Mouse (Mus musculus): ENCODE data around the gene Hadh.

The Hadh gene

DNA sequence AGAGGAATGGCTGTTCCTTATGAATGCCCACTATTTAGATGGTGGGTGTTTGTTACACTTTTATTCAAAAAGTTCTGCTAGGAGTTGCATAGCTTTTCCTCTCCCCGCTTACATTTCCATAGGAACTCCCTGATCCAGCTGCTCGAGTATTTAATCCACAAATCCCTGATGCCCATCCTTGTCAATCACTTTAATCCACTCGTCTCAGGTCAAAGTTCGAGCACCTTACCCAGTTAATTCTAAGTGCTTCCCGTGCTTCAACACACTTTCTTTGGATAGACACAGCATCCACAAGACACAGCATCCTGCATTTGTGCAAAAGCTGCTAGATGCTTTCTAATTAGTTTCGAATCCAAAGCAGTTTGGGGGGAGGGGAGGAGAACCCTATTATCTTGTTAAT, 1.5 kb downstream of the Hadh start:
- no peak for DNase-seq

DNA sequence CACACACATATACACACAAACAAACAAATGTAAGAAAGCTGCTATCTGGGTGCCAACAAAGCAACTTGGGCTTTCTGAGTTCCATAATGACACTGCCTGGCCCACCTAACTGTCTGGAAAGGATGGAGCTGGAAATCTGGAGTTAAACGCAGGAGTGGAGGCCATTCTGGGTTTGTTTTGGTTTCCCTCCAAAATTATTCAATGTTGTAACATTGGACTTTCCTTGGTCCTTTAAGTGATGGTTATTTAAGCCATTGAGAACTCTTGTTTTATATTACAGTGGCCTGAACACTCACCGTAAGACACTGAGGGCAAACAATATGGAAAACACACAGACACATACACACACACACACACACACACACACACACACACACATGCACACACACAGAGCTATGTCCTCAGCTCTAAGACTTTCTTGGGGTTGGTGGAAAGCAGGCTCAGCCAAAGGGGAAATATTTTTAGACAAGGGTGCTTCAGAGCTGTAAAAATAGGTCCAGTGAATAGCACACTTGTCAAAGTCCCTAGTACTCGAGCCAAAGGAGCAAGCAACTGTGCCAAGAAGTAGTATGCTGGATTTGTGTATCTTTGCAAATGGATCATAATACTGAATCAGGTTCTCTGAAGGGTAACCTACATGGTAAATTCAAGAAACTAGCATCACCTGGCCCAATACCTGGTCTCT, 5.4 kb downstream of the Hadh start:
- no peak for DNase-seq

DNA sequence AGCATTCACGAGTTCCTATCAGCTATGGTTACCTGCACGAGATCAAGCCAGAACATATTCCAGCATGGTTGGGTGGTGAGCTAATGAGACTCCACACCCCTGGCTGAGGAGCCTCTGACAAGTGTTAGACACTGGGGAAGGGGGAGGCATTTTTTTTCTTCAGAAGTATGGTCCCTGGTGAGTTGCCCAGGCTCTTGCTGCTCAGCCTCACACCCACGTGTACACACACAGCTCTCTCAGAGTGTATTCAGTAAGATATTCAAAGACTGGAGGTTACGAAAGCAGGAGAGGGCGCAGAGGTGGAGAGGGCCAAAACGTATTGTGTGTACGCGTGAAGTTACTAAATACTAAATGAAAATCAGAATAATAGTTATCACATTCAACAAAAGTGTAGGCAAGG, 6.4 kb downstream of the Hadh start:
- DNase-seq, result no peak

DNA sequence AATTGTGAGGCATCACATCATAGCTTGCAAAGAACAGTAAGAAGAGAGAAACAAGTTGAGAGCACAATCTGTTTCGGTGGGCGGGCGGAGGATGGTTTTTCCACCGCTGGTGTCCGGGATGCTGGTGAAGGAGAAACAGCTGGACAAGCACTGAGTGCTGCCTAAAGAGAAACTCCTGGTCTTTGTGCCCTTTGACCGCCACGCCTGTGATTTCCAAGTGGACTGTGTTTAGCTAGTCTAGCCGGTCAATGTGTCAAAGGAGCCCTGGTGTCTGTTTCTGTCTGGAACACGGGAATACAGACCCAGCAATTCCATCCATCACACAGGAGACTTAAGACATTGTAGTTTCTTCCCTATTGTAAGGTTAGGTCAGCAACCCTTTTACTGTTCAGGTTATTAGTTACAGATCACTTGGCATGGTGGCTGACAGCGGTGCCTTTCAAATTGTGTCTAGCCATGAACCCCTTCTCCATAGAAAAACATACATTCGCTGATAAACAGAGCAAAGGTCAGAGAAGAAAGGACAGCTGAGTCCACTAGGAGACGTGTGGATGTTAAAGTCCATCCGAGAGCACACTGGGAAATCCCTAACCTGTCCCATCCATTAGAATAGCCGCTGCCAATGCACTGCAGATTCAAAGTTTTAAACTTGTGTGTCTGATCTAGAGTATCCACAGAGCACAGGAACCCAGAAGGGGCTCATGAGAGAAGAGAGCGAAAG, 8.0 kb downstream of the Hadh start:
- no peak for DNase-seq

DNA sequence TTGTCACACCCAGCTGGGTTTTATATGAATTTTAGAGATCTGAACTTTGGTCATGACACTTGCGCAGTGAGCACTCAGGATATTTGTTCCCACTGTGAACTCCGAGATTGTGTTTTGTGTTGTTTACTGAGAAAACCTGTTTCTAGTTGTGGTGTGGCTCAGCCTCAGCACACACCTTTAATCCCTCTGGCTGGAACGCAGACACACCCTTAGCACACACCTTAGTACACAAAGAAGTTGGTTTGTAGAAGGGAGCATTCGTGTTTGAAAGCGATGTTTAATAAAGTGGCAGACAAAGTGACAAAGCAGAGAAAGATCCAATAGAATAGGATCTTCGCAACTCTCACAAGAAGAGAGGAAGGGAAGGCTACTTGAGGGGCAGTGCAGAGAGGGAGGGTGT, 11.5 kb downstream of the Hadh start:
- DNase-seq, result no peak

DNA sequence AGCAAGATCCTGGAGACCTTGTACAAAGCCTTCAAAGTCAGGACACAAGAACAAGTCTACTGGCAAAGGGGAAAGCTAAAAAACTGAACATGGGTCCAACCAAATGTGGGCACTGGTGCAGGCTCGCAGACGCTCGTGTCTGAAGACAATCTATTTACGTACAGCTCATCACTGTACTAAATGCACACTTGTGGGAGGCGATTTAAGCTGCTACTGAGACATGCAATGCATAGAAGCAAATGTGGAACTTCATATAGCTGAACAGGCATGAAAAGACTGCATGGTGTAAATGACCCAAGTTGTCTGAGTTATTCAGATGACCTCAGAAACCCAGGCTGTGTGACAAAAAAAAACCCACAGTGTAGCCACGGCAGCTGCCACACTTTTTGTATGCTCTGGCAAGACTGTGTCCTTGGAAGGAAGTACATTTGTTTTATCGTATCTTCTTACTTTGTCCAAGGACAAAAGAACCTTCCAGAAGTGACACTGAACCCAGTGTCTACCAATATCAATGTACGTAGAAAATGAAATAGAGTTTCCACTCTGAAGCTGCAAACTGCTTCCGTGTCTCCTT, 12.4 kb downstream of the Hadh start:
- no peak for DNase-seq

DNA sequence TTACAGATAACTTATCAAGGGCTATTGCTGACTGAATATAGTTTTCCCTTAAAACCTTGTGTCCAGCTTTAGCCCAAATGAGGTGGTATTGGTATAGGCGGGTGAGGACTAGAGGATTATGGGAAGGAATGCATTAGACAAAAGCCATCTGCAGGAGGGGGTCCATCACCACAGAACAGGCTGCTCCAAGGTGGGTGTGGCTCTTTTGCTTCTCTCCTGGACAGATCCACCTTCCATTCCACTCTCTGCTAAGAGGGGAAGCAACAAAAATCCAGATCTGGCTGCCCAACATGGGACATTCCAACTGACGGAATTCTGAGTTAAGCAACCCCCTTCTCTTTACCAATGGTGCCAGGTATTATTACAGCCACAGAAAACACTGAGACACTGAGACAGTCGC, 13.0 kb downstream of the Hadh start:
- DNase-seq, result no peak

GRCm38 (mm10) chr3:131255399-131255981, 16.4 kb downstream of the Hadh start:
- no peak for DNase-seq

DNA sequence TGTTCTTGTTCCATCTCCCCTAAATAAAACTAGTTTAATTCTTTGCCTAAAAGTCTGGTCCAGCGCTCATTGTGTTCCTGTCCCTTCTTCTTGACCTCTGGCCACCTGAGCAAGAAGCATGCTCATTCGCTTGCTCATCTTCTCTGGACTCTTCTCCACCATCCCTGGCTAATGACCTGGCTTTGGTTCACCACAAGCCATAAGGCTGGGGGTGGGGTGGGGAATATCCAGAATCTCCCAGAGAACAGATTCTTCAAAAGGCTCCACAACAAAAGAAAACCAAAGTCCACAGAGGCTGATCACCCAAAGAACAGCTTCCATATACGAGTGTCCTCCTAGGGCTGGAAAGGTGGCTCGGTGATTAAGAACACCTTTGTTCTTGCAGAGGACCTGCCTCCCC, 16.9 kb downstream of the Hadh start:
- no peak for DNase-seq

- DNase-seq, result no peak
Observed at GRCm38 (mm10) chr3:131251601-131252000, 20.3 kb downstream of the Hadh start.

- no peak for DNase-seq
Observed at GRCm38 (mm10) chr3:131250978-131251377, 20.9 kb downstream of the Hadh start.

GRCm38 (mm10) chr3:131250283-131250682, 21.6 kb downstream of the Hadh start:
- DNase-seq, result no peak

GRCm38 (mm10) chr3:131248444-131248843, 23.5 kb downstream of the Hadh start:
- no peak for DNase-seq

DNA sequence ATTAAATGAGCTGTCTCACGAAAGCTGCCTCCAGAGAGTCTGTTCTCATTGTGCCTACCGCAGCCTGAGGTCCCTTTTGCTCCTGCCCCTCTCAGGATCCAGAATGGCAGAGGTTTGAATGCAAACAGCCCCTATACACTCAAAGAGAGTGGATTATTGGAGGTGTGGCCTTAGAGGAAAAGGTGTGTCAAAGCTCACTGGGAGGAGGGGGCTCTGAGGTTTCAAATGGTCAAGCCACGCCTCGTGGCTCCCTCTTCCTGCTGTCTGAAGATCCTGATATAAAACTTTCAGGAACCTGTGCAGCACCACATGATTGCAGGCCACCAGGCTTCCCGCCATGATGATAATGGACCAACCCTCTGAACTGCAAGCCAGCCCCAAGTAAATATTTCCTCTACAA, 24.1 kb downstream of the Hadh start:
- no peak for DNase-seq

- no peak for DNase-seq
Observed at GRCm38 (mm10) chr3:131247447-131247846, 24.5 kb downstream of the Hadh start.

- DNase-seq, result no peak
Observed at GRCm38 (mm10) chr3:131246579-131247046, 25.3 kb downstream of the Hadh start.

DNA sequence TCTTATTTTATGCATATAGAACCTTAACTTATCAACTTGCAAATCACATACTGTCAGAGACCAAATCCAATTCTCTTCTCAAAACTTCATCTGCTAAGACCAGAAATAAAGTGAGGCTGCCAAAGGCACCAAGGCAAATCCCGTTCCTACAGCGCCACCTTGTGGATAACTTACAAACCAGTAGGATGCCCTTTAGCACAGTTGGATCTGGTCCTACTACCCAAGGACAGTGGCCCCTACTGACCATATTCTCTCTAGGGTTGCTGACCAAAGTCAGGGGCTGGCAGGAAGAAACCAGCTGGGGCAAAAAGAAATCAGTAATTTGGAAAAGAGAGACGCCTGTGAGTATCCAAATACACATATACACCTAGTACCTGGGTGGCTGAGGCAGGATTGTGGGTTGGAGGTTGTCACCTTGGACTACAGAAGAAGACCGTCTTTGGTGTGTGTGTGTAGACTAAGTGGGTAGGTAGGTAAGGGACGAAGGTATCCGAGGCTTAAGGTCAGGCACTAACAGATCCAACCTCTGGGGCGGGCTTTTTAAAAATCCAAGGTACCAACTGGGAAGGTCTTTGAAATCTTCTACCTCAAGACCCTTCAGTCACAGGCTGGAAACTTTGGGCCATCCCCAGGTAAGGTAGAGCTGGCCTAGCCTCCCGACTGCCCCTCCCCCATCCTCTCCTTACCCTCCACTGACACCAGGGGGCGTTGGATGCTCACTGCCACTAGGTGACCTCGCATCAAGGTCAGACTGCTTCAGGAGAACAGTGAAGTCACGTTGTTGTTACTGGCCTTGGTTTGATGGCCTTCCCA, 25.9 kb downstream of the Hadh start:
- peak; percentile 48 for DNase-seq

GRCm38 (mm10) chr3:131237785-131238633, 33.9 kb downstream of the Hadh start:
- DNase-seq, result peak; percentile 61

- DNase-seq, result no peak
Observed at GRCm38 (mm10) chr3:131237061-131237460, 34.8 kb downstream of the Hadh start.

DNA sequence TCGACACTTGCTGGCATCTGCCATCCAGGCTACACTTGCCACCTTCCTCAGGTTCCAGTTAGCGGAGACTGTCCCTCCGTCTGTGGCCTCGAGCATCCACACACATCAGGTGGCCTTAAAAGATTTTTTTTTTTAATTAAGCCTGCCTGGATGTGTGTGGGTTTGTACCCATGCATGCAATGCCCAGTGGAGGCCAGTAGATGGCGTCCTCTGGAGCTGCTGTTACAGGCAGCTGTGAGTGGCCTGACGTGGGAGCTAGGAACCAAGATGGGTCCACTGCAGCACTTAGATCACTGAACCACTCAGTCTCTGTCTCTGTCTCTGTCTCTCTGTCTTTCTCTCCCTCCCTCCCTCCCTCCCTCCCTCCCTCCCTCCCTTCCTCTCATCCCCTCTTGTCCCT, 43.8 kb downstream of the Hadh start:
- no peak for DNase-seq

DNA sequence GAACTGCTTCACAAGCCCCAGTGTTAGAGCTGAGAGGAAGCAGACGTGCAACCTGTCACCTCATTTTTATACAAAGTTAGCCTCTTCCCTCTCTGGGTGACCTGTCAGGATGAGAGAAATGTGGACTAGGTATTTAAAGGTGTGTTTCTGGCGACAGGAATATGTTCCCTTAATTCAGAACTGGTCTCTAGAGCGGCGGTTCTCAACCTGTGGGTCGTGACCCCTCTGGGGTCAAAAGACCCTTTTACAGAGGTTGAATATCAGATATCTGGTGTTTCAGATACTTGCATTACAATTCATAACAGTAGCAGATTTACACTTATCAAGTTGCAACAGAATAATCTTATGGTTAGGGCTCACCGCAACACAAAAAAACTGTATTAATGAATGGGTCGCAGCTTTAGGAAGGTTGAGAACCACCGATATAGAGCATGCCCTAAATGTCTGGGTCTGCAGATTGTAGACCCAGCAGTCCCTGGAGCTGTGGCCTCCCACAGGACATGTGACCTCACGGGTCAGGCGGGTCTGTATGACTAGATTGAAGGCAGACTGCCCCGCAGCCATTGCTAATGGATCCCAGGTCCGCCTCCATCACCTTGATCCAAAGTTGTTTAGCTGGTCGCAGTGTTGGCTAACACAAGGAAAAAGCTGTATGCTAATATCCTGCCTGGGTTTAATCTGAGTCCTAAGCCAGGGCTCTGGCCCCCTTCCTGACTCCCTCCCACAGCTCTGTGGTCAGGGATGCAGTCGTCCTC, 53.1 kb downstream of the Hadh start:
- DNase-seq, result no peak
